In the genomic region with DNA sequence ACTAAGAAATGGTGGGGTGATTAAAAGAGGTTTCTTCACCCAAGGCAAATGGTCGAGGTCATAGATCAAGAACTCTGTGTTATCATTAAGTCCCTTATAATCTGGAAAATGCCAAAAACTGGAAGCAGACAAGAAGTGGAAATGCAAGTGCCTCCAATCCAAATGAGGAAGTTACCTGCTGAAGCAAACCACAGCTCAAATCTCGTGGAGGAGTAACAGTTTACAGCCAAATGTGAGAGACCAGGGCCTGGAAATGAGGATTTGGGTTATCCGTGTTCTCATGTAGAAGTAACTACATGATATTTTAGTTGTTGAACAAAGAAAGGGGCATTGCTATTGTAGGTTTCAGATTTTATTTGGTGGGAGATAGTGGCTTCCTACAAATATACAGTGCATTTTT, we compare ENCODE assay signal across 17 mouse cellular contexts.
"Had no signal": no experiment of that assay in that cellular context is flagged by ENCODE, and none has a peak within 500 bp of the region (broad histone marks: within the 10 kb centered on the region; RNA-seq: fewer than 3 reads in every experiment).

No protein-coding gene starts in this region.

- H3K9ac ChIP-seq: liver, embryonic 14.5 days; lung, embryonic 14.5 days; midbrain, embryonic 13.5 days; midbrain, embryonic 15.5 days; neural tube, embryonic 12.5 days; stomach, embryonic 15.5 days had no signal

- H3K27me3 ChIP-seq: midbrain, embryonic 13.5 days; midbrain, embryonic 15.5 days; neural tube, embryonic 12.5 days; stomach, embryonic 15.5 days had no signal

- H3K27ac ChIP-seq: liver, embryonic 14.5 days; midbrain, embryonic 10.5 days; midbrain, embryonic 13.5 days; midbrain, embryonic 15.5 days; neural tube, embryonic 12.5 days; stomach, embryonic 15.5 days; stomach, postnatal 0 days had no signal

- H3K36me3 ChIP-seq: midbrain, embryonic 10.5 days; midbrain, embryonic 13.5 days; midbrain, embryonic 15.5 days; neural tube, embryonic 12.5 days; stomach, embryonic 15.5 days had no signal

- DNase-seq: lung, adult 18-20 months; lung, embryonic 14.5 days; lung, postnatal 10 days; lung, postnatal 4 days; retina, postnatal 1 day; right cerebral cortex, adult 18-20 months; right cerebral cortex, postnatal 14 days; thymus, adult 2 months; thymus, postnatal 25 days; thymus, postnatal 4 days had no signal

- ATAC-seq: midbrain, embryonic 13.5 days; midbrain, embryonic 15.5 days had no signal

- H3K4me1 ChIP-seq: midbrain, embryonic 13.5 days; midbrain, embryonic 15.5 days; neural tube, embryonic 12.5 days; stomach, embryonic 15.5 days had no signal

- H3K4me3 ChIP-seq: midbrain, embryonic 10.5 days; midbrain, embryonic 13.5 days; midbrain, embryonic 15.5 days; neural tube, embryonic 12.5 days; stomach, embryonic 15.5 days had no signal

- H3K9me3 ChIP-seq: midbrain, embryonic 10.5 days; midbrain, embryonic 13.5 days; midbrain, embryonic 15.5 days; neural tube, embryonic 12.5 days; stomach, embryonic 15.5 days had no signal

- H3K4me2 ChIP-seq: lung, embryonic 14.5 days; midbrain, embryonic 13.5 days; midbrain, embryonic 15.5 days; neural tube, embryonic 12.5 days; stomach, embryonic 15.5 days had no signal
